Comparison of ENCODE assay signal across 25 mouse cellular contexts in the genomic region with DNA sequence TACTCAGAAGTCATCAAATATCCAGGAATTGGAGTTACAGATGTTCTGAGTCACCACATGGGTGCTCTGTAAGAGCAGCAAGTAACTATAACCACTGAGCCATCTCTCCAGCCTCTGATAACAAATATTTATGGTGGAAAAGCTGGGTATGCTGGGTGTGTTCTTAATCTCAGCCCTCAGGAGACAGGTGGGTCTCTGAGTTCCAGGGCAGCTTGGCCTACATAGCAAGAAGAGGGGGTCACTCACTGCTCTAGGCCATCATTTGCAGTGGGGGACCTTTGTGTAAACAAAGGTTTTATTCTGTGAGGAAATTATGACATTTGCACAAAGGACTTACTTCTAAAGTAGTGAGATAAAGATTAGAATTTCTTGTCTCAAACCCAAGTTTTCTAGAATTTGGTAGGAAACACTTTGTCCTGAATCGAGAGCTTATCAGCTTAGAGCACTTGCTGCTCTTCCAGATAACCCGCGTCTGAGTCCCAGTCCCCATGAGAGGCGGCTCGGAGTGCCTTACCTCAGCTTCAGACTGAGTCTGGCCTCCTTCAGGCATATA. TPM values are rescaled to one million over a fixed set of nuclear protein-coding genes. Genes with fewer than 3 reads are reported as not detected.
DNase-seq lines count a peak whose midpoint lies in the region; ATAC-seq and TF ChIP-seq lines count a peak whose summit lies in the region.
"Had no signal": no experiment of that assay in that cellular context is flagged by ENCODE, and none has a peak within 500 bp of the region (broad histone marks: within the 10 kb centered on the region; RNA-seq: fewer than 3 reads in every experiment).

No protein-coding gene starts in this region.

- no peak for TF ChIP-seq EP300 in stomach, postnatal 0 days (optimal IDR thresholded peaks at IDR 0.05)

- H3K9ac ChIP-seq in stomach, embryonic 15.5 days: no peak overlapping the region
- no peak overlapping the region for H3K9ac ChIP-seq in stomach, postnatal 0 days (ENCODE audit: low read length)
- H3K9ac ChIP-seq in liver, embryonic 13.5 days: peak overlapping the region; percentile 52; the same call in 1 of the 2 replicates
- H3K9ac ChIP-seq in forebrain, embryonic 13.5 days: no peak overlapping the region

- no peaks in the 10 kb centered on the region for H3K9me3 ChIP-seq in stomach, embryonic 15.5 days
- H3K9me3 ChIP-seq in stomach, postnatal 0 days (ENCODE audit: control insufficient read depth, low read length): no peaks in the 10 kb centered on the region
- no peaks in the 10 kb centered on the region for H3K9me3 ChIP-seq in liver, embryonic 13.5 days (replicated peaks)
- no peaks in the 10 kb centered on the region for H3K9me3 ChIP-seq in forebrain, embryonic 13.5 days (replicated peaks)
- H3K9me3 ChIP-seq: limb, embryonic 10.5 days; midbrain, embryonic 10.5 days had no signal

- H3K4me1 ChIP-seq in stomach, embryonic 15.5 days: no peaks in the 10 kb centered on the region
- no peaks in the 10 kb centered on the region for H3K4me1 ChIP-seq in stomach, postnatal 0 days (replicated peaks; ENCODE audit: control insufficient read depth, insufficient read depth)
- H3K4me1 ChIP-seq in liver, embryonic 13.5 days (replicated peaks): peaks cover 33% of the 10 kb centered on the region
- no peaks in the 10 kb centered on the region for H3K4me1 ChIP-seq in forebrain, embryonic 13.5 days
- H3K4me1 ChIP-seq: limb, embryonic 10.5 days; midbrain, embryonic 10.5 days had no signal

- no peak for TF ChIP-seq CTCF in stomach, postnatal 0 days (IDR thresholded peaks at IDR 0.05; ENCODE audit: low read depth)

- H3K27me3 ChIP-seq in stomach, embryonic 15.5 days (replicated peaks): no peaks in the 10 kb centered on the region
- H3K27me3 ChIP-seq in stomach, postnatal 0 days (ENCODE audit: control insufficient read depth, insufficient read depth, low read length): no peaks in the 10 kb centered on the region
- no peaks in the 10 kb centered on the region for H3K27me3 ChIP-seq in liver, embryonic 13.5 days
- no peaks in the 10 kb centered on the region for H3K27me3 ChIP-seq in forebrain, embryonic 13.5 days
- H3K27me3 ChIP-seq: Patski had no signal

- peak; percentile 85; the same call in 1 of the 2 replicates for ATAC-seq in stomach, embryonic 15.5 days (ENCODE audit: insufficient read depth, low FRiP score, low read depth)
- ATAC-seq in stomach, postnatal 0 days (ENCODE audit: low FRiP score, low TSS enrichment): no peak
- peak; percentile 71 for ATAC-seq in common myeloid progenitor, adult 5-6 weeks (replicated peaks; ENCODE audit: low read depth, poor library complexity, severe bottlenecking)
- ATAC-seq in liver, embryonic 13.5 days (ENCODE audit: low read depth): peak; percentile 98
- ATAC-seq in forebrain, embryonic 13.5 days: no peak
- ATAC-seq: forebrain, embryonic 16.5 days; Patski had no signal

- intact Hi-C loops in left cerebral cortex, postnatal 14 days (cut with DNase I): no loop called here
- intact Hi-C loops in left cerebral cortex, postnatal 25 days (cut with DNase I): no loop called here

- DNase-seq in stomach, postnatal 0 days (ENCODE audit: low spot score): no peak
- DNase-seq in liver, embryonic 13.5 days: peak; percentile 75
- no peak for DNase-seq in adrenal gland, adult 18-20 months (ENCODE audit: low spot score in 2 of 2)
- DNase-seq in left cerebral cortex, postnatal 14 days (ENCODE audit: low spot score in 2 of 2): no peak
- DNase-seq in left cerebral cortex, postnatal 25 days (ENCODE audit: low spot score in 2 of 2): no peak
- DNase-seq: adrenal gland, postnatal 10 days; B cell, adult 2 months; cerebellum, adult 8-10 months; gastrocnemius, postnatal 25 days; kidney, adult 18-20 months; lung, adult 18-20 months; retina, postnatal 1 day; thymus, adult 2 months had no signal

- no peak overlapping the region for H3K27ac ChIP-seq in stomach, embryonic 15.5 days
- no peak overlapping the region for H3K27ac ChIP-seq in stomach, postnatal 0 days (replicated peaks)
- H3K27ac ChIP-seq in liver, embryonic 13.5 days: peak overlapping the region; percentile 95
- H3K27ac ChIP-seq in forebrain, embryonic 13.5 days: no peak overlapping the region
- H3K27ac ChIP-seq: kidney, postnatal 0 days; layer of hippocampus, adult 2 months; limb, embryonic 10.5 days; midbrain, embryonic 10.5 days had no signal

- WGBS in stomach, embryonic 15.5 days: 77% methylated on average over 5 of the region's 5 CpGs
- WGBS in stomach, postnatal 0 days: 75% methylated on average over 5 of the region's 5 CpGs
- WGBS in liver, embryonic 13.5 days (ENCODE audit: insufficient replicate concordance): 19% methylated on average over 5 of the region's 5 CpGs
- WGBS in forebrain, embryonic 13.5 days: 90% methylated on average over 5 of the region's 5 CpGs

- H3K36me3 ChIP-seq in stomach, embryonic 15.5 days: peaks cover 32% of the 10 kb centered on the region
- H3K36me3 ChIP-seq in stomach, postnatal 0 days (ENCODE audit: control insufficient read depth, insufficient read depth, low read length): peaks cover 12% of the 10 kb centered on the region
- H3K36me3 ChIP-seq in liver, embryonic 13.5 days: peaks cover 93% of the 10 kb centered on the region
- peaks cover 83% of the 10 kb centered on the region for H3K36me3 ChIP-seq in forebrain, embryonic 13.5 days (ENCODE audit: poor library complexity, severe bottlenecking)

- H3K4me3 ChIP-seq in stomach, embryonic 15.5 days (replicated peaks): no peak overlapping the region
- no peak overlapping the region for H3K4me3 ChIP-seq in stomach, postnatal 0 days (ENCODE audit: low read depth, low read length)
- 0 out of 2 replicates have a peak overlapping the region, but pooled peaks have one; percentile 10 for H3K4me3 ChIP-seq in liver, embryonic 13.5 days (replicated peaks)
- no peak overlapping the region for H3K4me3 ChIP-seq in forebrain, embryonic 13.5 days
- H3K4me3 ChIP-seq: layer of hippocampus, adult 2 months; limb, embryonic 10.5 days; midbrain, embryonic 10.5 days had no signal

- no peak overlapping the region for H3K4me2 ChIP-seq in stomach, embryonic 15.5 days
- H3K4me2 ChIP-seq in stomach, postnatal 0 days (replicated peaks; ENCODE audit: low read depth): no peak overlapping the region
- peak overlapping the region; percentile 46 for H3K4me2 ChIP-seq in liver, embryonic 13.5 days
- no peak overlapping the region for H3K4me2 ChIP-seq in forebrain, embryonic 13.5 days

RNA-seq across cellular contexts. Expression of a gene that starts 20.4 kb away (rescaled TPM):
- 36.6 and 40.5 TPM in 2 replicates for polyA plus RNA-seq in stomach, embryonic 15.5 days (2015; fragmentation: Nextera tagmentation; extraction: Ambion mirVana)
- polyA plus RNA-seq in stomach, postnatal 0 days (2015; fragmentation: Nextera tagmentation; extraction: Ambion mirVana): 40.1 and 40.5 TPM in 2 replicates
- 38.4 and 44.1 TPM in 2 replicates for total RNA-seq in common myeloid progenitor, adult 5-6 weeks (2017)
- polyA plus RNA-seq in liver, embryonic 13.5 days (2015; fragmentation: Nextera tagmentation; extraction: Ambion mirVana): 55.3 and 61.6 TPM in 2 replicates
- total RNA-seq in adrenal gland, adult 18-20 months (2021): 100 to 1,000 TPM in 1 of 2 experiments, 10 to 100 TPM in 1; 72.4 to 101 TPM
- polyA plus RNA-seq in forebrain, embryonic 13.5 days (2015; fragmentation: Nextera tagmentation; extraction: Ambion mirVana): 44.7 and 49.6 TPM in 2 replicates
- total RNA-seq in left cerebral cortex, postnatal 14 days (2021): 10 to 100 TPM; 49.0 to 49.3 TPM
- 10 to 100 TPM; 56.5 to 62.4 TPM for total RNA-seq in left cerebral cortex, postnatal 25 days (2021)

RNA-seq across cellular contexts. Expression of a gene that starts 23.8 kb away (rescaled TPM):
- polyA plus RNA-seq in stomach, embryonic 15.5 days (2015; fragmentation: Nextera tagmentation; extraction: Ambion mirVana): 42.1 and 49.5 TPM in 2 replicates
- polyA plus RNA-seq in stomach, postnatal 0 days (2015; fragmentation: Nextera tagmentation; extraction: Ambion mirVana): 11.2 and 12.9 TPM in 2 replicates
- total RNA-seq in common myeloid progenitor, adult 5-6 weeks (2017): 29.3 and 33.2 TPM in 2 replicates
- polyA plus RNA-seq in liver, embryonic 13.5 days (2015; fragmentation: Nextera tagmentation; extraction: Ambion mirVana): 38.4 and 45.1 TPM in 2 replicates
- total RNA-seq in adrenal gland, adult 18-20 months (2021): under 1 TPM; 0.70 to 0.74 TPM
- polyA plus RNA-seq in forebrain, embryonic 13.5 days (2015; fragmentation: Nextera tagmentation; extraction: Ambion mirVana): 42.9 and 50.7 TPM in 2 replicates
- total RNA-seq in left cerebral cortex, postnatal 14 days (2021): 1 to 10 TPM; 1.5 to 3.3 TPM
- under 1 TPM; 0.46 to 0.94 TPM for total RNA-seq in left cerebral cortex, postnatal 25 days (2021)

RNA-seq across cellular contexts. Expression of a gene that starts 31.2 kb away (rescaled TPM):
- polyA plus RNA-seq in stomach, embryonic 15.5 days (2015; fragmentation: Nextera tagmentation; extraction: Ambion mirVana): 9.2 and 16.4 TPM in 2 replicates
- polyA plus RNA-seq in stomach, postnatal 0 days (2015; fragmentation: Nextera tagmentation; extraction: Ambion mirVana): 1.3 and 1.5 TPM in 2 replicates
- not detected in 2 replicates for total RNA-seq in common myeloid progenitor, adult 5-6 weeks (2017)
- 39.4 and 47.1 TPM in 2 replicates for polyA plus RNA-seq in liver, embryonic 13.5 days (2015; fragmentation: Nextera tagmentation; extraction: Ambion mirVana)
- total RNA-seq in adrenal gland, adult 18-20 months (2021): 10 to 100 TPM; 24.3 to 26.0 TPM
- 1.7 and 2.5 TPM in 2 replicates for polyA plus RNA-seq in forebrain, embryonic 13.5 days (2015; fragmentation: Nextera tagmentation; extraction: Ambion mirVana)
- total RNA-seq in left cerebral cortex, postnatal 14 days (2021): not detected
- total RNA-seq in left cerebral cortex, postnatal 25 days (2021): not detected
- total RNA-seq: gastrocnemius, postnatal 25 days; layer of hippocampus, adult 2 months had no signal

RNA-seq across cellular contexts. Expression of a gene that starts 37.9 kb away (rescaled TPM):
- 0.90 and 1.1 TPM in 2 replicates for polyA plus RNA-seq in stomach, embryonic 15.5 days (2015; fragmentation: Nextera tagmentation; extraction: Ambion mirVana)
- 4.3 and 4.9 TPM in 2 replicates for polyA plus RNA-seq in stomach, postnatal 0 days (2015; fragmentation: Nextera tagmentation; extraction: Ambion mirVana)
- total RNA-seq in common myeloid progenitor, adult 5-6 weeks (2017): not detected in 2 replicates
- 0.12 and 0.14 TPM in 2 replicates for polyA plus RNA-seq in liver, embryonic 13.5 days (2015; fragmentation: Nextera tagmentation; extraction: Ambion mirVana)
- under 1 TPM in 1 of 2 experiments, not detected in 1; 0.13 TPM for total RNA-seq in adrenal gland, adult 18-20 months (2021)
- polyA plus RNA-seq in forebrain, embryonic 13.5 days (2015; fragmentation: Nextera tagmentation; extraction: Ambion mirVana): 0.88 and 0.93 TPM in 2 replicates
- total RNA-seq in left cerebral cortex, postnatal 14 days (2021): not detected
- not detected for total RNA-seq in left cerebral cortex, postnatal 25 days (2021)
- total RNA-seq: gastrocnemius, postnatal 25 days; heart, adult 8-10 months; layer of hippocampus, adult 2 months; left cerebral cortex, adult 18-20 months had no signal
- polyA plus RNA-seq: cortical plate, adult 2 months had no signal

Comparison
In these comparisons a context has a peak if more than half of its experiments do, and no peak if none do; other contexts are left out.
1. ATAC-seq: peak in stomach, embryonic 15.5 days (single experiment), common myeloid progenitor, adult 5-6 weeks (single experiment) and liver, embryonic 13.5 days (single experiment); none in stomach, postnatal 0 days (single experiment) and forebrain, embryonic 13.5 days (single experiment).
2. RNA of a gene that starts 31.2 kb away (total RNA-seq): 24.3 to 26.0 TPM in adrenal gland, adult 18-20 months; not detected in left cerebral cortex, postnatal 14 days, not detected in common myeloid progenitor, adult 5-6 weeks and not detected in left cerebral cortex, postnatal 25 days; every median in the first group is over 10 times any median in the second.